Mouse (Mus musculus) lung, postnatal 0 days (tissue): ENCODE measurements around the gene Slc22a8. TPM values are rescaled to one million over a fixed set of nuclear protein-coding genes. Genes with fewer than 3 reads are reported as not detected.

Experiments
- ATAC-seq: fragments of 200-750 bp; cut with Nextera tagmentation; 2 replicates; pipeline ENCODE4 v1.8.0; 2017; ENCODE audit warnings: moderate library complexity
- DNase-seq: peaks from one replicate; pipeline ENCODE4 v3.0.0-alpha.2; 2016; ENCODE audit warnings: low spot score
- H3K27ac ChIP-seq: fragments of 300-500 bp; sonication (generic); 2 replicates; pipeline ENCODE4 v1.5.1; 2014; ENCODE audit warnings: antibody characterized with exemption, mild to moderate bottlenecking, low read length, mixed read lengths
- H3K27me3 ChIP-seq: fragments of 300-500 bp; sonication (generic); replicated peaks from 2 replicates; pipeline ENCODE4 v1.6.1; 2014; ENCODE audit warnings: low read length, mixed read lengths; ENCODE audit not compliant: insufficient read depth
- H3K36me3 ChIP-seq: fragments of 300-500 bp; sonication (generic); 2 replicates; pipeline ENCODE4 v1.6.1; 2014; ENCODE audit warnings: low read length, mixed read lengths; ENCODE audit not compliant: insufficient read depth
- H3K4me1 ChIP-seq: fragments of 300-500 bp; sonication (generic); 2 replicates; pipeline ENCODE4 v1.6.1; 2014; ENCODE audit warnings: antibody characterized with exemption, low read depth, low read length, mixed read lengths; ENCODE audit not compliant: insufficient read depth
- H3K4me2 ChIP-seq: fragments of 300-500 bp; sonication (generic); replicated peaks from 2 replicates; pipeline ENCODE4 v1.6.1; 2014; ENCODE audit warnings: low read depth, mild to moderate bottlenecking, low read length, moderate library complexity, mixed read lengths
- H3K4me3 ChIP-seq: fragments of 300-500 bp; sonication (generic); 2 replicates; pipeline ENCODE4 v1.5.1; 2014; ENCODE audit warnings: low read depth, low read length
- H3K9ac ChIP-seq: fragments of 300-500 bp; sonication (generic); replicated peaks from 2 replicates; pipeline ENCODE4 v1.6.1; 2014; ENCODE audit warnings: low read depth, mild to moderate bottlenecking
- H3K9me3 ChIP-seq: fragments of 300-500 bp; sonication (generic); 2 replicates; pipeline ENCODE4 v1.6.1; 2016; ENCODE audit warnings: low read length, mixed read lengths
- CTCF ChIP-seq: IDR thresholded peaks from 2 replicates; pipeline ENCODE4 v1.5.1; 2016; ENCODE audit warnings: antibody characterized with exemption, mild to moderate bottlenecking
- EP300 ChIP-seq: IDR thresholded peaks from 2 replicates; pipeline ENCODE4 v1.6.1; 2016; ENCODE audit warnings: antibody characterized with exemption, mild to moderate bottlenecking, control low read depth
- WGBS: fragments of 180-500 bp; shearing (Covaris S2); extraction: QIAGEN DNeasy Blood & Tissue Kit; methylation state at CpG from one replicate; pipeline ENCODE4 v1.1.7; 2014; 5-methylcytosine and 5-hydroxymethylcytosine counted together
- polyA plus RNA-seq: library from polyadenylated mRNA; unstranded; fragments of >200 nt; fragmentation: Nextera tagmentation; extraction: Ambion mirVana; gene quantifications from 2 replicates; pipeline ENCODE4 v1.2.1, GENCODE M21; 2015

The Slc22a8 gene
- polyA plus RNA-seq, 1 experiment from 2014 or later, result 0.20 TPM

- no peaks in the 10 kb centered on the region for H3K27me3 ChIP-seq
- WGBS, result 44% methylated on average over 13 of the region's 13 CpGs
- DNase-seq, result peak; percentile 66
- H3K4me3 ChIP-seq, result no peak overlapping the region
- H3K4me1 ChIP-seq, result no peaks in the 10 kb centered on the region
- no peak overlapping the region for H3K9ac ChIP-seq
- no peak for TF ChIP-seq EP300
- TF ChIP-seq CTCF, result peak; percentile 67
- no peak overlapping the region for H3K27ac ChIP-seq
- no peak overlapping the region for H3K4me2 ChIP-seq
- no peaks in the 10 kb centered on the region for H3K9me3 ChIP-seq
- no peaks in the 10 kb centered on the region for H3K36me3 ChIP-seq
- ATAC-seq, result no peak
Measured at GRCm38 (mm10) chr19:8567104-8567880, 23.8 kb upstream of the Slc22a8 start.

- no peaks in the 10 kb centered on the region for H3K9me3 ChIP-seq
- no peak overlapping the region for H3K9ac ChIP-seq
- TF ChIP-seq EP300 (no peak), CTCF (peak; percentile 64)
- 11% methylated on average over 14 of the region's 14 CpGs for WGBS
- no peaks in the 10 kb centered on the region for H3K36me3 ChIP-seq
- no peak overlapping the region for H3K27ac ChIP-seq
- peak overlapping the region; percentile 47 for H3K4me2 ChIP-seq
- H3K4me1 ChIP-seq, result no peaks in the 10 kb centered on the region
- ATAC-seq (no peak), DNase-seq (no peak)
- no peak overlapping the region for H3K4me3 ChIP-seq
- H3K27me3 ChIP-seq, result no peaks in the 10 kb centered on the region
Measured at GRCm38 (mm10) chr19:8569453-8569863, 21.6 kb upstream of the Slc22a8 start.

DNA sequence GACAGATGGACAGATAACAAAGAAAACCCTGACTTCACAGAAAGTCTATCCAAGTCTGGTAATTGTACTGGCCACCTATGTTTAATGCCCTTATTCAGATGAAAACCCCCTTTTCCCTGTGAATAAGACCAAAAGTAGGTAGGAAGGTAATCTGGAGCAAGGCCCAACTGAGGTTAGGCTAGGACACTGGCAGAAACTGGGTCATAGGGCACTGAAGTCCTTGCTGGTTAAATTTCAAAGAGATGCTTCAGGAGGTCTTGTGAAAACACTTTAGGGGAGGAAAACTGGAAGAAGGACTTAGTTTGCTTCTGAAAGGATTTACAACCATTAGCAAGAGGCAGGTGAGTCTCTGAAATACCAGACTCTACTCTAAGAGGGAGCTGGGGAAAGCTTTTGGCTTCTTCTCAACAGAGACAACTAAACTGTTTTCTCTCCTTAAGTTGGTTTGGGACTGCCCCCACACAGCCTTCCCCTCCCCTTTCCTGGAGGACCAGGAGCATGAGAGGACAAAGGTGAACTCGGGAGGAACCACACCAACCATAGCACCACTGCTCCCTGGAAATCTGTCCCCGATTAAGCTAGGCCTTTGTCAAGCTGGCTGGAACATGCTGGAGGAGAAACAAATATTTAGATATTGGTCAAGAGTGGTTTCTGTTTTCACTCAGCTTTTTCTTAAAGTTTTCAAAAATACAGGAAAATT, 20.6 kb upstream of the Slc22a8 start:
- H3K9me3 ChIP-seq, result no peaks in the 10 kb centered on the region
- no peaks in the 10 kb centered on the region for H3K36me3 ChIP-seq
- ATAC-seq (no peak), DNase-seq (no peak)
- no peak overlapping the region for H3K4me3 ChIP-seq
- H3K9ac ChIP-seq, result no peak overlapping the region
- WGBS, result 47% methylated on average over 2 of the region's 2 CpGs
- no peaks in the 10 kb centered on the region for H3K27me3 ChIP-seq
- H3K27ac ChIP-seq, result no peak overlapping the region
- H3K4me1 ChIP-seq, result no peaks in the 10 kb centered on the region
- no peak overlapping the region for H3K4me2 ChIP-seq
- no peak for TF ChIP-seq CTCF
- no peak for TF ChIP-seq EP300

DNA sequence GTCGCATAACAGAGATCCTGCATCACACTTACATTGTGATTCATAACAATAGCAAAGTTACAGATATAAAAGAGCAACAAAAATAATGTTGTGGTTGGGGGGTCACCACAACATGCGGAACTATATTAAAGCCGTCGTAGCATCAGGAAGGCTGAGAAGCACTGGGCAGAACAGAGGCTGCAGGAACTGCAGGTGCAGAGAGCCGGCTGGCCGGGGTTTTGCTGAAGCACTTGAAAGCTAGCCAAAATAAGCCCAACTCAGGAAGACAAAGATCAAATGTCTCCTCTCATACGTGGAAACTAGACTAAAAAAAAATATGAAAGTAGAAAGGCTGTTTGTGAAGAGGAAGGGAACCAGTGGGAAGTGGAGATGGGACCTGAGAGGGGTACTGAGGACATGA, 19.3 kb upstream of the Slc22a8 start:
- no peak for ATAC-seq
- no peaks in the 10 kb centered on the region for H3K36me3 ChIP-seq
- H3K9ac ChIP-seq, result no peak overlapping the region
- H3K4me1 ChIP-seq, result no peaks in the 10 kb centered on the region
- TF ChIP-seq EP300, result no peak
- DNase-seq, result no peak
- H3K4me3 ChIP-seq, result no peak overlapping the region
- H3K9me3 ChIP-seq, result no peaks in the 10 kb centered on the region
- H3K27ac ChIP-seq, result no peak overlapping the region
- no peak overlapping the region for H3K4me2 ChIP-seq
- 31% methylated on average over 7 of the region's 7 CpGs for WGBS
- H3K27me3 ChIP-seq, result no peaks in the 10 kb centered on the region

- Histone ChIP-seq H3K4me3 (no peak overlapping the region), H3K4me1 (no peaks in the 10 kb centered on the region), H3K9ac (no peak overlapping the region), H3K4me2 (no peak overlapping the region), H3K27me3 (no peaks in the 10 kb centered on the region), H3K9me3 (no peaks in the 10 kb centered on the region), H3K36me3 (no peaks in the 10 kb centered on the region), H3K27ac (no peak overlapping the region)
- DNase-seq, result no peak
- ATAC-seq, result no peak
- TF ChIP-seq CTCF (no peak), EP300 (no peak)
- 24% methylated on average over 3 of the region's 3 CpGs for WGBS
Measured at GRCm38 (mm10) chr19:8572485-8572884, 18.6 kb upstream of the Slc22a8 start.

DNA sequence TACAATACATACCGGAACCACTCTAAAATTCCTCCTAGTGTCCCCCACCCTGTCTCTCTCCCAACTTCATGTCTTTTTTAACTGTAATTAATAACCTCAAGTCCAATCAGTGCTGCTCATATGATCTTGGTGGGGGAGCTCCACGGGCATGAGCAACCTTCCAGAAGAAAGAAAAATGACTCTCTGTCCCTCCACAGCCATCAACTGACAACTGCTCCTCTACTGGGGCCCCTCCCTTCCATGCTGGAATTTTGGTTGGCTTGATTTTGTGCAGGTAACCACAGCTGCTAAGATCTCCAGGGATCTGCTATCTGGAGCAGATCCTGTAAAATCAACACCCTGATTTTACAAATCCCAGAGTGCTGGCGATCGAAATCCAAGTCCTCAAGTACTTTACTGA, 13.6 kb upstream of the Slc22a8 start:
- DNase-seq (no peak), ATAC-seq (no peak)
- no peaks in the 10 kb centered on the region for H3K27me3 ChIP-seq
- no peak overlapping the region for H3K9ac ChIP-seq
- no peak for TF ChIP-seq EP300
- no peak for TF ChIP-seq CTCF
- H3K27ac ChIP-seq, result no peak overlapping the region
- H3K4me3 ChIP-seq, result no peak overlapping the region
- 81% methylated on average over 4 of the region's 4 CpGs for WGBS
- no peaks in the 10 kb centered on the region for H3K36me3 ChIP-seq
- no peaks in the 10 kb centered on the region for H3K4me1 ChIP-seq
- H3K4me2 ChIP-seq, result no peak overlapping the region
- H3K9me3 ChIP-seq, result no peaks in the 10 kb centered on the region
